Mouse (Mus musculus) lung, postnatal 0 days (tissue): ENCODE data around the gene Csad. TPM values are rescaled to one million over a fixed set of nuclear protein-coding genes. Genes with fewer than 3 reads are reported as not detected.

Source experiments
- ATAC-seq: fragments of 200-750 bp; cut with Nextera tagmentation; 2 replicates; pipeline ENCODE4 v1.8.0; 2017; ENCODE audit warnings: moderate library complexity
- DNase-seq: peaks from one replicate; pipeline ENCODE4 v3.0.0-alpha.2; 2016; ENCODE audit warnings: low spot score
- H3K27ac ChIP-seq: fragments of 300-500 bp; sonication (generic); 2 replicates; pipeline ENCODE4 v1.5.1; 2014; ENCODE audit warnings: antibody characterized with exemption, mild to moderate bottlenecking, low read length, mixed read lengths
- H3K27me3 ChIP-seq: fragments of 300-500 bp; sonication (generic); replicated peaks from 2 replicates; pipeline ENCODE4 v1.6.1; 2014; ENCODE audit warnings: low read length, mixed read lengths; ENCODE audit not compliant: insufficient read depth
- H3K36me3 ChIP-seq: fragments of 300-500 bp; sonication (generic); 2 replicates; pipeline ENCODE4 v1.6.1; 2014; ENCODE audit warnings: low read length, mixed read lengths; ENCODE audit not compliant: insufficient read depth
- H3K4me1 ChIP-seq: fragments of 300-500 bp; sonication (generic); 2 replicates; pipeline ENCODE4 v1.6.1; 2014; ENCODE audit warnings: antibody characterized with exemption, low read depth, low read length, mixed read lengths; ENCODE audit not compliant: insufficient read depth
- H3K4me2 ChIP-seq: fragments of 300-500 bp; sonication (generic); replicated peaks from 2 replicates; pipeline ENCODE4 v1.6.1; 2014; ENCODE audit warnings: low read depth, mild to moderate bottlenecking, low read length, moderate library complexity, mixed read lengths
- H3K4me3 ChIP-seq: fragments of 300-500 bp; sonication (generic); 2 replicates; pipeline ENCODE4 v1.5.1; 2014; ENCODE audit warnings: low read depth, low read length
- H3K9ac ChIP-seq: fragments of 300-500 bp; sonication (generic); replicated peaks from 2 replicates; pipeline ENCODE4 v1.6.1; 2014; ENCODE audit warnings: low read depth, mild to moderate bottlenecking
- H3K9me3 ChIP-seq: fragments of 300-500 bp; sonication (generic); 2 replicates; pipeline ENCODE4 v1.6.1; 2016; ENCODE audit warnings: low read length, mixed read lengths
- CTCF ChIP-seq: IDR thresholded peaks from 2 replicates; pipeline ENCODE4 v1.5.1; 2016; ENCODE audit warnings: antibody characterized with exemption, mild to moderate bottlenecking
- EP300 ChIP-seq: IDR thresholded peaks from 2 replicates; pipeline ENCODE4 v1.6.1; 2016; ENCODE audit warnings: antibody characterized with exemption, mild to moderate bottlenecking, control low read depth
- WGBS: fragments of 180-500 bp; shearing (Covaris S2); extraction: QIAGEN DNeasy Blood & Tissue Kit; methylation state at CpG from one replicate; pipeline ENCODE4 v1.1.7; 2014; 5-methylcytosine and 5-hydroxymethylcytosine counted together
- polyA plus RNA-seq: library from polyadenylated mRNA; unstranded; fragments of >200 nt; fragmentation: Nextera tagmentation; extraction: Ambion mirVana; gene quantifications from 2 replicates; pipeline ENCODE4 v1.2.1, GENCODE M21; 2015

Csad gene
- polyA plus RNA-seq, 1 experiment from 2014 or later = 71.0 TPM

DNA sequence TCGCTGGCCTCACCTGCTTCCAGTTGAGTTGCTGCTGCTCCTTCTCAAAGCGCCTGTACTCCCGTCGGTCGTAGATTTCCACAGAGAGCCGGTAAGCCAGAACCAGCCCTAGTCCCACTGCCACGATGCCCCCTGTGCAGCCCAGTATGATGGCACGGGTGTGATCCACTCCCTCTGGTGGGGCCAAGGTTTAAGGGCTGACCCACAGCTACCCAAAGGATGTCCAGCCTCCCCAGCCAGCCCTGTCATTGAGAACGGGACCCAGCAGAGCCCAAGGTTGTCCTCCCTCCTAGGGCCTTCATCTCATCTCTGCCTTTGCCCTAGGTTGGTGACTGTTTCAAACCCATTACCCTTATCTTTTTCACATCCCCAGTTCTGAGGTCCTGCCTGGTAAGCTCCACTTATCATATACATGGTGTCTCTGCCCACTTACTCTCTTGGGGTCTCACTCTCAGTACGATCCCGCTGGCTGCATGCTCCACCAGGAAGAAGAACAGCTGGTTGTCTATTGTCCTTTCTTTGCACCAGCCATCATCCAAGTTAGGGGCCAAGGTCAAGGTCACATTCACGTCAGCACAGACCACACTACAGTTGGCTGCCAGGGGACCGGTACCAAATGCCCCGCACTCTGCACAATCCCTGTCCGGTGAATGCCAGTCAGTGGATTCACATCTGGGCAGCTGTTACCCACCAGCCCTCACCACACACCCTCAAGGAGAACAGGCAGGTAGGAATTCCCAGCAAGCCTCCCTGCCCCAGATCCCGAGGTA lies 12.1 kb upstream of the Csad start:
- peak; percentile 20 for ATAC-seq
- TF ChIP-seq CTCF (no peak), EP300 (no peak)

DNA sequence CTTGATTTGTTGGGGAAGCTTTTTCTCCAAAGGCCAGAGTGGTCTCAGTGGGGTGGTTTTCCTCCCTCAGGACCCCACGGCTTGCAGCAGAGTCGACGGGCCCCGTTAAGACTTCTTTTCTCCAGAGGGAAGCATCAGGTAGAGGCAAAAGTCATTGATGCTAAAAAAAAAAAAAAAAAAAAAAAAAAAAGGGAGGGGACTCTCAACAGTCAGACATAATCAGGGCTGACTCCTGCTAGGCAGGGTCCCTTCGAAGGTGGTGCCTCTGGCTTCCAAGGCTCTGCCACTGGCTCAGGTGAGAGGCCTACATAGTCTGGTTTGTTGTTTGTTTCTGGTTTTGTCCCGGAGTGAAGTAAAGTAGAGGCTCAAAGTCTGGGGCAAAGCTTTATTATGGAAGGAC lies 11.1 kb upstream of the Csad start:
- ATAC-seq (no peak), DNase-seq (no peak)
- Histone ChIP-seq H3K36me3 (peaks cover 24% of the 10 kb centered on the region; the same call in 1 of the 2 replicates), H3K4me2 (no peak overlapping the region), H3K9ac (no peak overlapping the region), H3K4me1 (no peaks in the 10 kb centered on the region), H3K27me3 (no peaks in the 10 kb centered on the region), H3K9me3 (no peaks in the 10 kb centered on the region), H3K4me3 (no peak overlapping the region), H3K27ac (no peak overlapping the region)
- 79% methylated on average over 6 of the region's 6 CpGs for WGBS
- TF ChIP-seq CTCF (no peak), EP300 (no peak)

More for the DNA sequence above, 12.1 kb upstream of the Csad start:
- Histone ChIP-seq H3K9ac (no peak overlapping the region), H3K27ac (no peak overlapping the region), H3K27me3 (no peaks in the 10 kb centered on the region), H3K4me2 (no peak overlapping the region), H3K4me1 (no peaks in the 10 kb centered on the region), H3K36me3 (peaks cover 20% of the 10 kb centered on the region; the same call in 1 of the 2 replicates), H3K9me3 (no peaks in the 10 kb centered on the region), H3K4me3 (no peak overlapping the region)
- WGBS = 77% methylated on average over 16 of the region's 16 CpGs
- DNase-seq = no peak

- Histone ChIP-seq H3K4me1 (no peaks in the 10 kb centered on the region), H3K27ac (no peak overlapping the region), H3K27me3 (no peaks in the 10 kb centered on the region), H3K4me3 (no peak overlapping the region), H3K36me3 (peaks cover 24% of the 10 kb centered on the region; the same call in 1 of the 2 replicates), H3K4me2 (no peak overlapping the region), H3K9me3 (no peaks in the 10 kb centered on the region), H3K9ac (no peak overlapping the region)
- ATAC-seq = no peak
- WGBS = 55% methylated on average over 2 of the region's 2 CpGs
- no peak for TF ChIP-seq CTCF
- no peak for TF ChIP-seq EP300
- no peak for DNase-seq
These were observed 9.6 kb upstream of the Csad start for GRCm38 (mm10) chr15:102214132-102214531.

DNA sequence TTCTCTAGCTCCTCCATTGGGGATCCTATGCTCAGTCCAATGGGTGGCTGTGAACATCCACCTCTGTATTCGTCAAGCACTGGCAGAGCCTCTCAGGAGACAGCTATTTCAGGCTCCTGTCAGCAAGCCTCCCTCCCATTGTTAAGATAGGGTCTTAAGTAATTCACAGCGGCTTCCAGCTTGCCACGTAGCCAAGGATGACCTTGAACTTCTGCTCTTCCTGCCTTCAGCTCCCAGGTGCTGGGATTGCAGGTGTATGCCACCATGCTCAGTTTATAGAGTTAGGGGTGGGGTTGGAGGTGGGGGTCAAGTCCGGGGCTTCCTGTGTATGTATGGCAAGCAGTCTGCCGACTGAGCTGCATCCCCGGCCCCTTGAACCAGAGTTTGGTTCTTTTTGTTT lies 7.4 kb upstream of the Csad start:
- no peak overlapping the region for H3K27ac ChIP-seq
- peaks cover 40% of the 10 kb centered on the region; the same call in 1 of the 2 replicates for H3K36me3 ChIP-seq

DNA sequence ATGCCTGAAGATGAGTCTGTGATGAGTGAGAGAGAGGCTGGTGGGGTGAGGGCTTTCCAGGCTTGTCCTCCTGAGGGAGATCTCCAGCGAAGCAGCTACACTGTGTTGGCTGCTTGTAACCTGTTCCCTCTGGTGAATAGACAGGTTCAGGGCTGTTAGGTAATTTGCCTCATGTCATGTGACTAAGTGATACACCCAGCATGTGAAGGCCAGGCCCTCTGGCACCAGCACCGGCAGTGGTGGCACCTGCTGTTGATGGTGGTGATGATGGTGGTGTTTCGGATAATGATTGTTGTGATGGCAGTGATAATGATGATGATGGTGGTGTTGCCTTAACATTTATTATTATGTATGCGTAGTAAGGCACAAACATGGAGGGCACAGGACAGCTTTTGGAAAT lies 6.3 kb upstream of the Csad start:
- H3K4me3 ChIP-seq = no peak overlapping the region
- DNase-seq (no peak), ATAC-seq (no peak)
- 0 out of 2 replicates have a peak, but pooled peaks cover 10% of the 10 kb centered on the region for H3K4me1 ChIP-seq
- H3K27me3 ChIP-seq = no peaks in the 10 kb centered on the region
- no peak for TF ChIP-seq EP300
- TF ChIP-seq CTCF = no peak
- peaks cover 41% of the 10 kb centered on the region; the same call in 1 of the 2 replicates for H3K36me3 ChIP-seq
- no peak overlapping the region for H3K4me2 ChIP-seq
- H3K9ac ChIP-seq = no peak overlapping the region
- WGBS = 90% methylated on average over 4 of the region's 4 CpGs
- no peaks in the 10 kb centered on the region for H3K9me3 ChIP-seq
- H3K27ac ChIP-seq = no peak overlapping the region

More for the DNA sequence above, 7.4 kb upstream of the Csad start:
- Histone ChIP-seq H3K9me3 (no peaks in the 10 kb centered on the region), H3K4me2 (no peak overlapping the region), H3K9ac (no peak overlapping the region), H3K27me3 (no peaks in the 10 kb centered on the region), H3K4me3 (no peak overlapping the region), H3K4me1 (0 out of 2 replicates have a peak, but pooled peaks cover 7% of the 10 kb centered on the region)
- DNase-seq (no peak), ATAC-seq (no peak)
- 67% methylated on average over 6 of the region's 6 CpGs for WGBS
- TF ChIP-seq CTCF = no peak

DNA sequence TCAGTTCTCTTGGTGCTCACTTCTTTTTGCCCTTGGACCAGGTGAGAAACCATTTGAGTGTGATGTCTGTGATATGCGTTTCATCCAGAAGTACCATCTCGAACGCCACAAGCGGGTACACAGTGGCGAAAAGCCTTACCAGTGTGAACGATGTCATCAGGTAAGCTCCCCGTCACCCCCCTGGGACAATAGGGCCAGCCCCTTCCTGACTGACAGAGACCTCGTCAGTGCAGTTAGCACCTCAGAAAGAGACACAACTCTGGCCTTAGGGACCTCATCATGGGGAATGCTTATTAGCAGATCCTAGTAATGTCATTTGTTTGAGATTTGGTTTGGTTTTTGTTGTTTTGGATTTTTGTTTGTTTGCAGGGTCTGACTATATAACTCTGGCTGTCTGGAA lies 4.6 kb upstream of the Csad start:
- 89% methylated on average over 8 of the region's 8 CpGs for WGBS
- TF ChIP-seq CTCF (no peak), EP300 (no peak)
- no peak for DNase-seq
- Histone ChIP-seq H3K4me3 (no peak overlapping the region), H3K36me3 (peaks cover 41% of the 10 kb centered on the region; the same call in 1 of the 2 replicates), H3K4me2 (no peak overlapping the region), H3K9ac (no peak overlapping the region), H3K4me1 (peaks cover 19% of the 10 kb centered on the region; the same call in 1 of the 2 replicates), H3K27ac (no peak overlapping the region), H3K27me3 (no peaks in the 10 kb centered on the region), H3K9me3 (no peaks in the 10 kb centered on the region)
- ATAC-seq = no peak
